Mouse (Mus musculus) forebrain, postnatal 0 days (tissue): ENCODE results near the gene Gm15217. TPM values are rescaled to one million over a fixed set of nuclear protein-coding genes. Genes with fewer than 3 reads are reported as not detected.

ENCODE experiments used
- ATAC-seq: fragments of 200-750 bp; cut with Nextera tagmentation; 2 replicates; pipeline ENCODE4 v1.8.0; 2017; ENCODE audit warnings: mild to moderate bottlenecking, moderate library complexity
- DNase-seq: peaks from one replicate; pipeline ENCODE4 v3.0.0-alpha.2; 2015
- H3K27ac ChIP-seq: fragments of 300-500 bp; sonication (generic); 2 replicates; pipeline ENCODE4 v1.5.1; 2014; ENCODE audit warnings: low read depth, mild to moderate bottlenecking, antibody characterized with exemption, low read length, moderate library complexity, mixed read lengths
- H3K27me3 ChIP-seq: fragments of 300-500 bp; sonication (generic); 2 replicates; pipeline ENCODE4 v1.6.1; 2014; ENCODE audit warnings: mild to moderate bottlenecking, low read length, mixed read lengths; ENCODE audit not compliant: insufficient read depth
- H3K36me3 ChIP-seq: fragments of 300-500 bp; sonication (generic); 2 replicates; pipeline ENCODE4 v1.6.1; 2014; ENCODE audit warnings: mild to moderate bottlenecking, moderate library complexity; ENCODE audit not compliant: insufficient read depth
- H3K4me1 ChIP-seq: fragments of 300-500 bp; sonication (generic); 2 replicates; pipeline ENCODE4 v1.6.1; 2014; ENCODE audit warnings: antibody characterized with exemption; ENCODE audit not compliant: insufficient read depth
- H3K4me2 ChIP-seq: fragments of 300-500 bp; sonication (generic); 2 replicates; pipeline ENCODE4 v1.6.1; 2014; ENCODE audit warnings: low read depth, mild to moderate bottlenecking, moderate library complexity
- H3K4me3 ChIP-seq: fragments of 300-500 bp; sonication (generic); 2 replicates; pipeline ENCODE4 v1.5.1; 2014; ENCODE audit warnings: low read depth, low read length, mixed read lengths
- H3K9ac ChIP-seq: fragments of 300-500 bp; sonication (generic); 2 replicates; pipeline ENCODE4 v1.6.1; 2014; ENCODE audit warnings: mild to moderate bottlenecking
- H3K9me3 ChIP-seq: fragments of 300-500 bp; sonication (generic); 2 replicates; pipeline ENCODE4 v1.6.1; 2016; ENCODE audit warnings: low read length
- CTCF ChIP-seq: sonication (generic); IDR thresholded peaks from 2 replicates; pipeline ENCODE4 v1.5.1; 2016; ENCODE audit warnings: antibody characterized with exemption, control low read depth, low read depth
- whole genome bisulfite sequencing: fragments of 180-500 bp; shearing (Covaris S2); extraction: QIAGEN DNeasy Blood & Tissue Kit; methylation state at CpG from one replicate; pipeline ENCODE4 v1.1.7; 2014; 5-methylcytosine and 5-hydroxymethylcytosine counted together
- polyA plus RNA-seq: library from polyadenylated mRNA; unstranded; fragments of >200 nt; fragmentation: Nextera tagmentation; extraction: Ambion mirVana; gene quantifications from 2 replicates; pipeline ENCODE4 v1.2.1, GENCODE M21; 2015
- total RNA-seq: library from RNA; depleted of rRNA; stranded (reverse); fragments of >200 nt; gene quantifications from 2 replicates; pipeline ENCODE4 v1.2.3, GENCODE M21; 2014

The Gm15217 gene
- total and polyA plus RNA-seq, 2 experiments from 2014 or later = not detected

- Histone ChIP-seq H3K27ac (no peak overlapping the region), H3K36me3 (no peaks in the 10 kb centered on the region), H3K4me1 (no peaks in the 10 kb centered on the region), H3K9me3 (no peaks in the 10 kb centered on the region), H3K4me2 (no peak overlapping the region), H3K4me3 (no peak overlapping the region), H3K27me3 (no peaks in the 10 kb centered on the region), H3K9ac (no peak overlapping the region)
- no peak for TF ChIP-seq CTCF
- WGBS = 39% methylated on average over 9 of the region's 9 CpGs
- no peak for ATAC-seq
- DNase-seq = no peak
Measured at GRCm38 (mm10) chr14:46372452-46372851, 6.8 kb upstream of the Gm15217 start.

- Histone ChIP-seq H3K27me3 (peaks cover 14% of the 10 kb centered on the region; the same call in 1 of the 2 replicates), H3K4me2 (no peak overlapping the region), H3K27ac (no peak overlapping the region), H3K9ac (no peak overlapping the region), H3K36me3 (no peaks in the 10 kb centered on the region), H3K4me1 (peaks cover 4% of the 10 kb centered on the region; the same call in 1 of the 2 replicates), H3K9me3 (no peaks in the 10 kb centered on the region), H3K4me3 (no peak overlapping the region)
- WGBS = 81% methylated on average over 5 of the region's 5 CpGs
- ATAC-seq = no peak
- DNase-seq = no peak
- no peak for TF ChIP-seq CTCF
Measured at GRCm38 (mm10) chr14:46375796-46376195, 3.4 kb upstream of the Gm15217 start.

- Histone ChIP-seq H3K9me3 (no peaks in the 10 kb centered on the region), H3K27me3 (peaks cover 43% of the 10 kb centered on the region), H3K27ac (no peak overlapping the region), H3K9ac (no peak overlapping the region), H3K36me3 (no peaks in the 10 kb centered on the region), H3K4me1 (peaks cover 4% of the 10 kb centered on the region; the same call in 1 of the 2 replicates), H3K4me3 (no peak overlapping the region), H3K4me2 (peak overlapping the region; percentile 44)
- TF ChIP-seq CTCF = peak; percentile 19; the same call in 1 of the 2 replicates
- ATAC-seq (no peak), DNase-seq (no peak)
- 5% methylated on average over 31 of the region's 31 CpGs for WGBS
Measured at GRCm38 (mm10) chr14:46380286-46380721, 1.1 kb downstream of the Gm15217 start.

GRCm38 (mm10) chr14:46381457-46381856 is 2.2 kb downstream of the Gm15217 start:
- Histone ChIP-seq H3K36me3 (no peaks in the 10 kb centered on the region), H3K27ac (no peak overlapping the region), H3K4me3 (no peak overlapping the region), H3K4me1 (peaks cover 4% of the 10 kb centered on the region), H3K9me3 (no peaks in the 10 kb centered on the region), H3K27me3 (peaks cover 55% of the 10 kb centered on the region), H3K9ac (no peak overlapping the region), H3K4me2 (no peak overlapping the region)
- ATAC-seq (no peak), DNase-seq (no peak)
- 37% methylated on average over 6 of the region's 6 CpGs for WGBS
- TF ChIP-seq CTCF = no peak

- Histone ChIP-seq H3K9me3 (no peaks in the 10 kb centered on the region), H3K27me3 (peaks cover 79% of the 10 kb centered on the region), H3K36me3 (no peaks in the 10 kb centered on the region), H3K4me1 (peaks cover 8% of the 10 kb centered on the region), H3K9ac (no peak overlapping the region), H3K4me2 (peak overlapping the region; percentile 88), H3K27ac (no peak overlapping the region), H3K4me3 (peak overlapping the region; percentile 53)
- no peak for TF ChIP-seq CTCF
- ATAC-seq = no peak
- 13% methylated on average over 14 of the region's 14 CpGs for WGBS
- DNase-seq = no peak
Measured at GRCm38 (mm10) chr14:46384946-46385691, 5.9 kb downstream of the Gm15217 start.

- Histone ChIP-seq H3K9ac (no peak overlapping the region), H3K4me2 (peak overlapping the region; percentile 88)
Measured at GRCm38 (mm10) chr14:46385701-46386477, 6.7 kb downstream of the Gm15217 start.

More at GRCm38 (mm10) chr14:46385701-46386477, 6.7 kb downstream of the Gm15217 start:
- Histone ChIP-seq H3K4me1 (peaks cover 4% of the 10 kb centered on the region; the same call in 1 of the 2 replicates), H3K9me3 (no peaks in the 10 kb centered on the region), H3K27me3 (peaks cover 83% of the 10 kb centered on the region), H3K36me3 (no peaks in the 10 kb centered on the region), H3K4me3 (peak overlapping the region; percentile 53), H3K27ac (no peak overlapping the region)
- no peak for ATAC-seq
- TF ChIP-seq CTCF = no peak
- WGBS = 3% methylated on average over 39 of the region's 39 CpGs
- no peak for DNase-seq
